Mouse (Mus musculus): Measurements from ENCODE around the gene Cited1.

Gene Cited1

DNA sequence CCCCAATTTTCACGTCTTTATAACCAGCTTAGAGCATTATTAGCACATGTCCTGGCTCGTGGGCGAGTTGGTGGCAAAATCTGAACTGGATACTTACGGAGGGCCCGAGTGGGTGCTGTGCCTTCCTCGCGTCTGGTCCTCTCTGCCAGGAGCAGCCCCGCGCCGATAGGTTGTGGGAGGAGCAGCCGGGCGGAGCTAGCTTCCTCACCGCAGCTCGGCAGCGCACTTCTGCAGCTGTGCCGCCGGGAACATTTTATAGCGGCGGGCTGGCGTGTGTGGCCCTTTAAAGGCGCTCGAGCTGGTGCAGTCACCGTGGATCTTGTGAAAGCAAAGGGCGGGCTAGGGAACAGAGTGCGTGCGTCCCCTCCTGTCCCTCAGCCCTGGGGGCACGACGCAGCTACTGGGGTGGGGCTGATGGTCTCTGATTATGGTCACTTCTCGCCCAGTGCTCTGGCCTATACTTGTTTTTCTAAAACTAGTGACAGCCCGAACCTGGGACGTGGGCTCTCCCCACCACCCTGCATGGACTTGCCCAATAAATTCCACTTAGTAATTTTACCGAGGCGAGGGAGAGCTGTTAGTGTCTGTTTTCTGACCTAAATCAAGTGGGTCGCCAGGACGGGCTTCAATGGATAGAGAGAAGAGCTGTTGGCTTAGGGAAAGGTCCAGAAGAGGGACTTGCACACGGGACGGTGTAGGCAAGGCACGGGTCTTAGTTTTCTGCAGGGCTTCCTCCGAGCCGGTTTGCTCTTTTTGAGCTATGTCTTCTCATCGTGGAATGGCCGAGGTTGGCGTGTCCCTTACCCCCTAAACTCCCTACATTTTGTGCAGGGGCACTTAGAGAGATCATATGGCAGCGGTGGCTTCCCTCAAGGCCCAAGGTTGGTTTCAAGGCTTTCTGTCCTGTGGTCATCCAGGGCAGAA, at the start of gene Cited1:
Cited1 (minus strand) TSS at position 245 of the 924 bp plus-strand sequence.
- DNase-seq (ENCODE audit: low read depth, low spot score): peak; percentile 83

GRCm38 (mm10) chrX:102284889-102285288, 32.9 kb upstream of the Cited1 start:
- DNase-seq (ENCODE audit: low read depth, low spot score): no peak

- no peak for DNase-seq (ENCODE audit: low read depth, low spot score)
Measured at GRCm38 (mm10) chrX:102262620-102263345, 10.8 kb upstream of the Cited1 start.

GRCm38 (mm10) chrX:102259772-102260171, 7.8 kb upstream of the Cited1 start:
- DNase-seq (ENCODE audit: low read depth, low spot score): no peak

DNA sequence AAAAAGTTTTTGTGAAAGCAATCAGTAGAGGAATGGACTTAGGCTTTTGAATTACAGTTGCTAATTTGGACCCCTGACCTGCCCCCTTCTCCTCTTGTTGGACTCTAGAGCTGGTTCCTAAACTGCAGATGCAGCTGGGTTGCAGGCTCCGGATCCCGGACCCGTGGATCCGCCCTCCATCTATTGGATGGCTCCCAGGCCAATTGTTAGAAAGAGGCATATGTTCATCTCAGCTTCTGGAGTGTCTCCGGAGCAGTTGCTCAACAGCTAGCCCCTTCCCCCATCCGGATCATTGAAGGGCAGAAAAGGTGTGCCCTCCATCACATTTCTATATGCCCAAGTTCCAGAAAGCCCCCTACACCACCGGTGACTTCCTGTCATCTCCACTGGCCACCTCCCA, 1.9 kb upstream of the Cited1 start:
- peak; percentile 24 for DNase-seq (ENCODE audit: low read depth, low spot score)

DNA sequence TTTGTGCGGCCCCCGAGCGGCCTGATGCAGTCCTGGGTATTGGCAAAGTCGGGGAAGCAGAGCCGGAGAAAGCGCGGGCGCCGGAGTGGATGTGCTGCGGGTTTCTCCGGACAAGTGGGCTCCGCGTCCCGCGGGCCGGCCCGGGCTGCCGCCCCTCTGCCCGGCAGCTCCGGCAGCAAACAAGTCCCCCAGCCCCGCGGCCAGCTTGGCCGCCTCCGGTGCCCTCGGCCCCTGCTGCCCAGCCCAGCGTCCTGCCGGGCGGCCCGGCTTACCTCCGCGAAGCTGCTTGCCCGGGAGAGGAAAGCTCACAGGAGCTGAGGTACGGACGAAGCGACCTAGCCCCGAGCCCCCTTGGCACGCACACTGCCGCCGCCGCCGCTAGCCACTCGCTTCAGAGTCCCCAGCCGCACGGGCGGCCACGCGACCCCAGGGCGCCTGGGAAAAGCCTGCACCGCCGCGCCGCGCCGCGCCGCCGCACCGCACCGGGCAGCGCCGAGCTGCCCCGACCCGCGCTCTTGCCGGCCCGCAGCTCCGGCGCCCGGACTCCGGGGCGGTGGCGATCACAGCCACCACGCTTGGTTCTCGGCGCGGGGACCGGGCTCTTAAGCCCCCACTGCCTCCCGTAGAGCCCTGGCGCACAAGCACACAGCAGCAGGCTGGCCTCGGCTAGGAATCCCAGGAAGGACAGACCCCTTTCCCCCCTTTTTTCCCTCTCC, 602 bp downstream of the Cited1 start:
- peak; percentile 46 for DNase-seq (ENCODE audit: low read depth, low spot score)

GRCm38 (mm10) chrX:102250891-102251170, 1.1 kb downstream of the Cited1 start:
- peak; percentile 49 for DNase-seq (ENCODE audit: low read depth, low spot score)

DNA sequence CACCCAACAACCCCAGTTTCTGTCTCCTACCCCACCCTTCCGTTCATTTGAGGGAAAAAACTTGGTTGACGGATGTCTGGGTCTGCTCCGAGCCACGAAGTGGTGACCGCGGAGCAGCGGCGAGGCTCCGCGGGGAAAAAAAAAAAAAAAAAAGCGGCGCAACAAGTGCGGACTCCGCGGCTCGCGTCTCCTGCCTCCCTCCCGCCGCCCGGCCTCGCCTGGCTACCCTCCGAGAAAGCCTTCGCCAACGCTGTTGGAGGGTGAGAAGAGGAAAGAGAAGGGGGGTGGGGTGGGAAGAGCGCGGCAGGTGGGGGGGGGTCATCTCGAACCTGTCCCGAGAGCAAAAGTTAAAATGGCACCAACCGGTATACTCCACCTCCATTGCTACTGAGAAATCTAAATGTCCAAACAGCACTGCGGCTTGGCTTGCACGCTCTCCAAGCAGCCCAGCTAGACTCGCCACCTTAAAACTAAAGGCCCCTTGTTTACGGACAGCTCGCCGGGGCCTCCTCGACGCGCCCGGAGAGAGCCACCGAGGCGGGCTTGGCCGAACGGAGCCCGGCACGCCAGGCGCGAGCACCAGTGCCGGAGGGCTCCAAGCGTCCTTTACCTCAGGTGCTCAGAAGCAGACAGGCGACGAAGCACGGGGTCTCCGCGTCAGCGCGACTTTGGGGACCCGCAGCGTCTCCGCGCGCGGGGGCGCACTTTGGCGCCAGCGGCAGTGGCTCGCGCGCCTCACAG, 1.7 kb downstream of the Cited1 start:
- peak; percentile 23 for DNase-seq (ENCODE audit: low read depth, low spot score)

DNA sequence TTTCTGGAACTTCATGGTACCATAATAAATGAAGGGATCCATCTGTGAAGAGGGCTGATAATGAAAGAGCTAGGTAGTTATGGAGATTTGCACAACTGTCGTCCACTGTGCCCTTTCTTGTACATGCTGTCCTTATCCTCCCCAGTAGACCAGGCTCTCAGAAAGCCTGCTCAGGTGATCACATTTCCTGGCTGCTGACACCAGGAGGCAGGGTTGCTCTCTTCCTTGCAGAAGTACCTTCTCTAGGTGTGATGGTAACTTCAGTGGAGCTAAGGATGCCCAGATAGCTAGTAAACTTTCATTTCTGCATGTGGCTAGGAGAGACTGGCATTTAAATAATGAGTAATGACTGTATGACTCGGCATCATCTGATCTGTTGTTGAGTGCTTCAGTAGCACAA, 7.6 kb downstream of the Cited1 start:
- DNase-seq (ENCODE audit: low read depth, low spot score): no peak

GRCm38 (mm10) chrX:102219126-102219525, 32.9 kb downstream of the Cited1 start:
- DNase-seq (ENCODE audit: low read depth, low spot score): peak; percentile 78

DNA sequence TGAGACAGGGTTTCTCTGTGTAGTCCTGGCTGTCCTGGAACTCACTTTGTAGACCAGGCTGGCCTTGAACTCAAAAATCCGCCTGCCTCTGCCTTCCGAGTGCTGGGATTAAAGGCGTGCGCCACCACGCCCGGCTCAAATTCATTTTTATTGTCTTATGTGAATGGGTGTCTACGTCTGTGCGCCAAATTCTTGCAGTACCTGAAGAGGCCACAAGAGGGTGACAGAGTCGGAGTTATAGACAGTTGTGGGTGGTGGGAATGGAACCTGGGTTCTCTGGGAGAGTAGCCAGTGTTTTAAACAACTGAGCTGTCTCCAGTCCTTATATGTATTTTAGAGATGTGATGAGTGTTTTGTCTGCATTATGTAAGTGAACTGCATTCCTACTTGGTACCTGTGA, 36.6 kb downstream of the Cited1 start:
- peak; percentile 81 for DNase-seq (ENCODE audit: low read depth, low spot score)
